Mouse (Mus musculus): ENCODE measurements around the gene Haao. TPM values are rescaled to one million over a fixed set of nuclear protein-coding genes. Genes with fewer than 3 reads are reported as not detected.
"Not testable (repeated sequence)": the region's sequence is repeated elsewhere in the genome, so short reads cannot be mapped to it uniquely, and the experiment has no call there.

Gene Haao
- polyA plus RNA-seq, 1 experiment: 5.2 TPM

DNA sequence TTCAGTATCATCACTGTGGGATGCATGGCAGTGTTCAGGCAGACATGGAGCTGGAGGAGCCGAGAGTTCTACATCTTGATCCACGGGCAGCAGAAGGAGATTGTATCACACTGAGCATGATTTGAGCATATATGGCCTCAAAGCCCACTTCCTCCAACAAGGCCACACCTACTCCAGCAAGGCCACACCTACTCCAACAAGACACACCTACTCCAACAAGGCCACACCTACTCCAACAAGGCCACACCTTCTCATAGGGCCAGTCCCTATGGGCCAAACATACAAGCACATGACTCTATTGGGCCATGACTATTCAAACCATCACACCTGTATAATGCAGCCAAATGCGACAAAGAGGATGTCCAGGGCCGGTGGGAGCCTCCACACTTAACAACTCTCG, 23.6 kb upstream of the Haao start:
- 87% methylated on average over 5 of the region's 5 CpGs for WGBS
- DNase-seq (ENCODE audit: low read depth, low spot score): no peak

- WGBS: 56% methylated on average over 4 of the region's 4 CpGs
- no peak for DNase-seq (ENCODE audit: low read depth, low spot score)
Measured at GRCm38 (mm10) chr17:83870385-83870784, 22.6 kb upstream of the Haao start.

DNA sequence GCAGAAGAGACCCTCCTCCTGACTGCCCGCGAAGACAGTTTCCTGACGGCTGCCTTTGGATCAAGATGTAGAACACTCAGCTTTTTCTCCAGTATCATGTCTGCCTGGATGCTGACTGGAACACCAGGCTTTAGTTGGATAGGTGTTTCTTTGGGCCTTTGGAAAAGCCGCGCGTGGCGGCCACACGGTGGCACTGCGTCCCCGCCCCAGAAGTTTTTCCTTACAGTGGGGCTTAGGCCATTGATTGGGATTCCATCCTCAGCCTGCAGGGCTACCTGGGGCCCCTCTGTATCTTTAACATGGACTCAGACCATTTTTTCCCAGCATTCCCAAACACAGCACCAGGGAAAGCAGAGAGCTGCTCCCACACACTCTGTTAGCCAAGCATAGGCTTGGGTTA, 18.8 kb upstream of the Haao start:
- WGBS: 21% methylated on average over 10 of the region's 10 CpGs
- no peak for DNase-seq (ENCODE audit: low read depth, low spot score)

GRCm38 (mm10) chr17:83865366-83865765, 17.6 kb upstream of the Haao start:
- DNase-seq (ENCODE audit: low read depth, low spot score): no peak
- WGBS: 95% methylated on average over 7 of the region's 7 CpGs

DNA sequence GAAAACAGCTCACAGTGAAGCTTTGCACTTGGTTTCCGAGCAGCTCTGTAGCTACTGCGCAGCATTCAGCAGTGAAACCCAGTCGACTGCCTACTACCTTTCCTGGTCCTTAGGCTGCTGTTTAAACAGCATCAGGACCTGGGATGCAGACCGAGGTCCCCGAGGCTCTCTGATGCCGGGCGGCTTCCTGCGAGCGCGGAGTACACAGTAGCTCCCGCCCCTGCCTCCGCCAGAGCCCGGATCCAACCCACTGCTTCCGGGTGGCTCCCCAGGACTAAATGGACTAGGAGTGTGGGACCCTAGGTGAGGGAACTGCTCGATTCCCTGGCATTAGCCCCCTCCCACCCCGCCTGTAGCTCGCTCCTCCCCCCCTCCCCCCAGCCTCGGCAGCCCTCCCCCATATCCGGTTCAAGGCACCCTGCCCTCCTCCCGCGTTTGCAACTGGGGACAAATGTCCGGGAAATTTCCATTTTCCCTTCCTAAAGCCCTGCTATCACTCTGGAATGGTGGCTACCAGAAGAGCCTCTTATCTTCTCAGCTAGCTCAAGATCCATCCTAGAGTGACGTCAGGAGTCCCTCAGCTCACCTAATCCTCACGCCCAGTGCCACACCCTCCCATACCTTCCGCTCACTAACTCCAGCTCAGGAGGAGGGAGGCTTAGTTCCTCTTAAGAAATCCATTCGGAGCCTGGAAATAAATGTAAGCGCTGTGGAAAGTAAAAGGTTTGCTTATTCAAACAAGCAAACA, 14.5 kb upstream of the Haao start:
- peak; percentile 67 for DNase-seq (ENCODE audit: low read depth, low spot score)
- WGBS: 2% methylated on average over 27 of the region's 27 CpGs

- DNase-seq (ENCODE audit: low read depth, low spot score): peak; percentile 77
Measured at GRCm38 (mm10) chr17:83861444-83862133, 13.8 kb upstream of the Haao start.

GRCm38 (mm10) chr17:83860968-83861367, 13.2 kb upstream of the Haao start:
- DNase-seq (ENCODE audit: low read depth, low spot score): not testable (repeated sequence)
- 77% methylated on average over 8 of the region's 8 CpGs for WGBS

More at GRCm38 (mm10) chr17:83861444-83862133, 13.8 kb upstream of the Haao start:
- under 1% methylated on average over 62 of the region's 62 CpGs for WGBS

GRCm38 (mm10) chr17:83860224-83860623, 12.5 kb upstream of the Haao start:
- DNase-seq (ENCODE audit: low read depth, low spot score): no peak
- WGBS: 82% methylated on average over 7 of the region's 7 CpGs

DNA sequence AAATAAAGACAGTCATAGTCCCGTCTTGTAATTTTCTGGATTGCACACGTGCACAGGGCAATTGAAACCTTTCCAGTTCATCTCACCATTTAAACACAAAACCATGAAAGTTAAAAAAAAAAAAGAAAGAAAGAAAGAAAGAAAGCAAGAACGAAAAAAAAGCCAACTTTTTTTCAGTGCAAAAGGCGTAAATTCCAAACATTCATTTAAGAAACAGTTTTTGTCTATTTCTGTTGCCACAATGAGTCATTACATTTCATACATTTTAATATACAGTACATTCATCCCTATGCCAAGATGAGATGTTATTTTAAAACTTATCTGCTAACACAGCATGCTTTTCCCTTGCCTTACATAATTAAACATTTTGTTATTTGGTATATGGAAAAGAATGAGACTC, 11.9 kb upstream of the Haao start:
- 89% methylated on average over 4 of the region's 4 CpGs for WGBS
- DNase-seq (ENCODE audit: low read depth, low spot score): no peak

GRCm38 (mm10) chr17:83858413-83858812, 10.7 kb upstream of the Haao start:
- no peak for DNase-seq (ENCODE audit: low read depth, low spot score)
- 78% methylated on average over 7 of the region's 7 CpGs for WGBS

GRCm38 (mm10) chr17:83854284-83854918, 6.6 kb upstream of the Haao start:
- WGBS: 31% methylated on average over 12 of the region's 12 CpGs
- DNase-seq (ENCODE audit: low read depth, low spot score): peak; percentile 75

- WGBS: 35% methylated on average over 3 of the region's 3 CpGs
Measured at GRCm38 (mm10) chr17:83853831-83854230, 6.1 kb upstream of the Haao start.

DNA sequence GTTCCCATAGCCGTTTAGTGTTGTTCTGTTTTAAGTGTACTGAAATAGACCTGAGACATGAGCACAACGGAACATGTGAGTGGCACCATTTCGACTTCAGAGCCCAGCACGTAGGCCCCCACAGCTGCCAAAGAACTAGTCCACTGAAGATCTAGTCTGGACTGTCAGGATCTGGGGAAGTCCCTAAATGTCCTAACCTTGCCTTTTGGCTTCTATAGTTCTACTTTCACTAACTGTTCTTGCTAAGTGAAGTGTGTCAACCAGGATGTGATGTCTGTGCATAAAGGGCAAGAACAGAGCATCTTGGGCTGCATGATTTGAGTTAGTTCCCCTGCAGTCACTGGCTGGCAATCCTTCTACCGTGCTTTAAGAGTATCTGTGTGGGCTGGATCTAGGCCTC, 3.1 kb upstream of the Haao start:
- 82% methylated on average over 5 of the region's 5 CpGs for WGBS
- DNase-seq (ENCODE audit: low read depth, low spot score): no peak

More at GRCm38 (mm10) chr17:83853831-83854230, 6.1 kb upstream of the Haao start:
- DNase-seq (ENCODE audit: low read depth, low spot score): no peak

GRCm38 (mm10) chr17:83850458-83850857, 2.7 kb upstream of the Haao start:
- DNase-seq (ENCODE audit: low read depth, low spot score): peak; percentile 68
- WGBS: 22% methylated on average over 9 of the region's 9 CpGs

- DNase-seq (ENCODE audit: low read depth, low spot score): no peak
- 91% methylated on average over 5 of the region's 5 CpGs for WGBS
Measured at GRCm38 (mm10) chr17:83849717-83850116, 2.0 kb upstream of the Haao start.

DNA sequence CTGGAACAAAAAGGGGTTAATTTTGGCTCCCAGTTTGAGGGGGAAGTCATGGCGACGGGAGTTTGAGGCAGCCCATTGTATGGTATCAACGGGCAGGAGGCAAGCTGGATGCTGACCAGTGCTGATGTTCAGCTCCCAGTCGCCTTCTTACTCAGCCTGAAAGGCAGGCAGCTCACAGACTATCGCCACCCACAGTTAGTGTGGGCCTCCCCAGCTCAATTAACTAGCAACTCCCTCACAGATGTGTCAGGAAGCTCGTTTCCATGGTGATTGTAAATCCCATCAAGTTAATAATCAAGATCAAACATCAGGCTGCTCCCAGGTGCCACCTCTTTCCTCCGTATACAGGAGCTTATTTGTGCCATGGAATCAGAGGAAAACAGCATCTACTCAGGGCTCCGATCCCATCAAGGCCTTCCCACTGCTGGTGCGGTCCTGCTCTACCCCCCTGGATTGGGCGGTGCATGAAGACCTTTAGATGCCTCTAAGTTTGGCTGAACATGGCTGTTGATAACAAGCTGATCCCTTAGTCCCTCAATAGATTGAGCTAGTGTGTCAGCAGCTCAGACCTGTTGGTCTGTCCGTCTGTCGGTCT, 1.4 kb upstream of the Haao start:
- DNase-seq (ENCODE audit: low read depth, low spot score): no peak
- WGBS: 78% methylated on average over 12 of the region's 12 CpGs

- peak; percentile 71 for DNase-seq (ENCODE audit: low read depth, low spot score)
Measured at GRCm38 (mm10) chr17:83848482-83848881, 719 bp upstream of the Haao start.

GRCm38 (mm10) chr17:83847100-83847499, 663 bp downstream of the Haao start:
- 90% methylated on average over 6 of the region's 6 CpGs for WGBS
- DNase-seq (ENCODE audit: low read depth, low spot score): no peak

More at GRCm38 (mm10) chr17:83848482-83848881, 719 bp upstream of the Haao start:
- WGBS: 24% methylated on average over 4 of the region's 4 CpGs

DNA sequence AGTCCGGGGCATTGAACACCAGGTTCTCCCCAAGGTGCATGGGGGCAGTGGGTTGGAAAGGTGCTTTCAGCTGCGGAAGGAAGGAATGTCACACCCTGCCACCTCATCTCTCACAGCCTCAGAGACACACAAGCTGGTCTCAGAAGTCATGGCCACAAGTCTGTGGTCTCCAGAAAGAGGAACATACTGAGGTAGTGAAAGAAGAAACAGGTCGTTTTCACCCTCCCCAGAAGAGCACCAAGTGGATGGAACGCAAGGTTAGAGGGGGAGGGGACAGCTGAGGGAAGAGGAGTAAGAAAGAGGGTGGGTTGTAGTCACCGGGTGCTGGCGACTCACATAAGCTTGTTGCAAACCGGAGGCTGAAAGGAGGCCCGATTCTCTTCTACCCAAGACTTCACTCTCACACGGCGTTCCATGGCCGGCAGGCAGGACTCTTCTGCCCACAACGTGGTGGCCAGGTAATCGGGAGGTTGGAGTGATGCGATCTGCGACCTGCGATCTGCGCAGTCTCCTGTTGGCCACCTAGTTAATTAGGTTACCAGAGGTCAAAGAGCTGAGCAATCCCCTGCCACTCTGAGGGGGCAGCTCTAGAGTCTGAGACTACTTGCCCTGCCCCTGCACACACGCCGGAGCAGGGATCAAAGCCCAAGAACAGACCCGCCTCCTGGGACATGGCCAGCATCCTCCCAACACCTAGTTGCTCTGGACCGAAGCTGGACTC, 1.3 kb downstream of the Haao start:
- DNase-seq (ENCODE audit: low read depth, low spot score): no peak
- WGBS: 80% methylated on average over 21 of the region's 21 CpGs

DNA sequence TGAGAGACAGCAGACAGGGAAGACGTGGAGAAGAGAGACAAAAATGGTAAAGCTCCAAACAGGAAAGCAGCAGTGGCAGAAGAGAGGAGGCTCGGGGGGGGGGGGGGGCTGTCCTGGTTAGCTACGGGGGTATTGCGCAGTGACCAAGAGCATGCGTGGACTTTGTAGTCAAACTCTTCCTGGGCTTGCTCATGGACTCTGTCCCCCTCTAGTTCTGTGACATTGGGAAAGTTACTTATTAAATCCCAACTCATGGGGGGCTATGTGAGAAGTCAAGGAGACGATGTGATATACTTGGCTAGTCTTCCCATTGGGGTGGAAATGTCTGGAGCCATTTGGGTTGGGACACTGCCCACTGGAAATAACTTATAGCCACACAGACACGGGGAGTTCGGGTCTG, 2.2 kb downstream of the Haao start:
- WGBS: 71% methylated on average over 8 of the region's 8 CpGs

More for the DNA sequence above, 2.2 kb downstream of the Haao start:
- DNase-seq (ENCODE audit: low read depth, low spot score): no peak
